Mouse (Mus musculus): ENCODE results near the gene Cyth3. TPM values are rescaled to one million over a fixed set of nuclear protein-coding genes. Genes with fewer than 3 reads are reported as not detected.

The Cyth3 gene
- polyA plus RNA-seq, 1 experiment from 2014 or later = 49.6 TPM

DNA sequence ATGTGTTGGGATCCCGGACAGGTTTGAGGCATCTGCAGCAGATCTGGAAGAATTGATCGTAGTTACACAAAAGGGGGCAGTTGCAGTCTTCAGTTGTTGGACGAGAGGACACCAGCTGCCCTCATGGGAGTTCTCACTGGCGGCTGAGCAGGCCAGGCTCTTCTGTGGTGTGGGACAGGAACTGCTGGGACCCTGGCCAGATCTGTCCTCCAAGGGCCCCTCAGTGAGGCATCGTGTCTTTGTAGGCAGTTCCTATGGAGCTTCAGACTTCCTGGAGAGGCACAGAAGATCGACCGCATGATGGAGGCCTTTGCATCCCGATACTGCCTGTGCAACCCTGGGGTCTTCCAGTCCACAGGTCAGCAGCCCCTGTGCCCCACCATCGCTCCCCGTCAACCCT lies 78.8 kb downstream of the Cyth3 start:
- Histone ChIP-seq H3K4me3 (ENCODE audit: low read depth, low read length) (no peak overlapping the region), H3K9me3 (ENCODE audit: control insufficient read depth, low read length) (no peaks in the 10 kb centered on the region), H3K9ac (ENCODE audit: low read length) (no peak overlapping the region), H3K27ac (replicated peaks; ENCODE audit: low read depth, low read length) (no peak overlapping the region), H3K36me3 (ENCODE audit: control insufficient read depth, insufficient read depth, low read length) (peaks cover 14% of the 10 kb centered on the region), H3K27me3 (ENCODE audit: control insufficient read depth, insufficient read depth, low read length) (no peaks in the 10 kb centered on the region), H3K4me1 (ENCODE audit: control insufficient read depth, insufficient read depth, low read length) (no peaks in the 10 kb centered on the region), H3K4me2 (ENCODE audit: low read depth, severe bottlenecking) (no peak overlapping the region)
- DNase-seq (ENCODE audit: low spot score) (no peak), ATAC-seq (ENCODE audit: insufficient number of reproducible peaks, low FRiP score, low TSS enrichment, low read depth) (no peak)
- WGBS = 90% methylated on average over 10 of the region's 10 CpGs

DNA sequence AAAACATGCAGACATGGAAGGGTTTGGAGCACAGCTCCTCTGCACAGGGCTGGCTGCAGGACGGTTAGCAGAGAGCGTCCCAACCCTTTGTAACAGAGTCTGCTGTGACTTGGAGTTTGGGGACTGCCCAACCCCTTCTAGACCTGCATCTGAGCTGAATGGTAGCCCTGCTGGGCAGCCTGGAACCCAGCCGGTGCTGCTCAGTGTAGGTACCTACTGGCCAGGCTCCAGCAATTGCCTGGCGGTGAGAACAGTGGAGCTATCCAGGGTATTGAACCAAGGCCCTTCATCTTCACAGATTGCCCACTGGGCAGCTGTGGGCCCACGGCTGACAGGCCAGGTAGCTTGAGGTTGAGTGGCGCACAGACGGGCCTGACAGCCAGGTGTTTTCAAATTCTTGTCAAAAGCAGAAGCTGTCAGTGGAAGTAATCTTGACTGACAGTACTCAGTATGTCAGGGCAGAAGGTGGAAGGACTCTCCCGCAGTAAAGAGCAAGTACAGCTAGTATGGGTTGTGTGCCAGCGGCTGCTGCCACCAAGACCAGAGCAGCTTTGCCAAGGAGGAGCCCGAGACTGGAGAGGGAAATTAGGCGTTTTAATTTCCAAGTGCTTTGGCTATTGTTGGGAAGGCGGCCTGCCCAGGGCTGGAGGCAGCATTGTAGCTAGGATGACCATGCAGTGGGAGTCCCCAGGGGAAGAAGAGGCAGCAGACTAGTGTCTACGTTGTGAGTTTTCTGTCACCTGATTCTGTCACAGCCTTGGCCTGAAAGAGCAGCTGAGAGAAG lies 82.8 kb downstream of the Cyth3 start:
- no peaks in the 10 kb centered on the region for H3K9me3 ChIP-seq (ENCODE audit: control insufficient read depth, low read length)
- H3K9ac ChIP-seq (ENCODE audit: low read length) = no peak overlapping the region
- peaks cover 16% of the 10 kb centered on the region for H3K36me3 ChIP-seq (ENCODE audit: control insufficient read depth, insufficient read depth, low read length)
- H3K4me3 ChIP-seq (ENCODE audit: low read depth, low read length) = no peak overlapping the region
- H3K27ac ChIP-seq (replicated peaks; ENCODE audit: low read depth, low read length) = no peak overlapping the region
- no peak for DNase-seq (ENCODE audit: low spot score)
- no peaks in the 10 kb centered on the region for H3K4me1 ChIP-seq (ENCODE audit: control insufficient read depth, insufficient read depth, low read length)
- 87% methylated on average over 13 of the region's 13 CpGs for WGBS
- no peak for ATAC-seq (ENCODE audit: insufficient number of reproducible peaks, low FRiP score, low TSS enrichment, low read depth)
- no peaks in the 10 kb centered on the region for H3K27me3 ChIP-seq (ENCODE audit: control insufficient read depth, insufficient read depth, low read length)
- no peak overlapping the region for H3K4me2 ChIP-seq (ENCODE audit: low read depth, severe bottlenecking)

DNA sequence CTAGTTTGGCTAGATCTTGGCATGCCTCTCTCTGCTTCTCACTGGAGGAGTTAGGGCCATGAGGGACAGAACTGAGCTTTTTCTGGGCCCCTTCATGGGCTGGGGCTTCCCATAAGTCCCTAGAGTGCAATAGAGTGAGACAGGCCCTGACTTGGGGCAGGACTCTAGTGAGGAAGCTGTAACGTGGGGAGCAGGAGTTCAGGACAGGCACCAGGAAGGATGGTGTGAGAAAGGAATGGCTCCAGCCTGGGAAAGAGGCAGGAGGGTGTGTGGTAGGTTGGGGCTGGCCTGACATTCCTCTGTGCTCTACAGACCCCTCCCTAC lies 83.4 kb downstream of the Cyth3 start:
- Histone ChIP-seq H3K4me1 (ENCODE audit: control insufficient read depth, insufficient read depth, low read length) (no peaks in the 10 kb centered on the region), H3K9me3 (ENCODE audit: control insufficient read depth, low read length) (no peaks in the 10 kb centered on the region), H3K4me2 (ENCODE audit: low read depth, severe bottlenecking) (no peak overlapping the region), H3K27me3 (ENCODE audit: control insufficient read depth, insufficient read depth, low read length) (no peaks in the 10 kb centered on the region), H3K27ac (replicated peaks; ENCODE audit: low read depth, low read length) (no peak overlapping the region), H3K4me3 (ENCODE audit: low read depth, low read length) (no peak overlapping the region), H3K9ac (ENCODE audit: low read length) (no peak overlapping the region), H3K36me3 (ENCODE audit: control insufficient read depth, insufficient read depth, low read length) (peaks cover 16% of the 10 kb centered on the region)
- WGBS = 75% methylated on average over 1 of the region's 1 CpGs
- ATAC-seq (ENCODE audit: insufficient number of reproducible peaks, low FRiP score, low TSS enrichment, low read depth) = no peak
- no peak for DNase-seq (ENCODE audit: low spot score)

DNA sequence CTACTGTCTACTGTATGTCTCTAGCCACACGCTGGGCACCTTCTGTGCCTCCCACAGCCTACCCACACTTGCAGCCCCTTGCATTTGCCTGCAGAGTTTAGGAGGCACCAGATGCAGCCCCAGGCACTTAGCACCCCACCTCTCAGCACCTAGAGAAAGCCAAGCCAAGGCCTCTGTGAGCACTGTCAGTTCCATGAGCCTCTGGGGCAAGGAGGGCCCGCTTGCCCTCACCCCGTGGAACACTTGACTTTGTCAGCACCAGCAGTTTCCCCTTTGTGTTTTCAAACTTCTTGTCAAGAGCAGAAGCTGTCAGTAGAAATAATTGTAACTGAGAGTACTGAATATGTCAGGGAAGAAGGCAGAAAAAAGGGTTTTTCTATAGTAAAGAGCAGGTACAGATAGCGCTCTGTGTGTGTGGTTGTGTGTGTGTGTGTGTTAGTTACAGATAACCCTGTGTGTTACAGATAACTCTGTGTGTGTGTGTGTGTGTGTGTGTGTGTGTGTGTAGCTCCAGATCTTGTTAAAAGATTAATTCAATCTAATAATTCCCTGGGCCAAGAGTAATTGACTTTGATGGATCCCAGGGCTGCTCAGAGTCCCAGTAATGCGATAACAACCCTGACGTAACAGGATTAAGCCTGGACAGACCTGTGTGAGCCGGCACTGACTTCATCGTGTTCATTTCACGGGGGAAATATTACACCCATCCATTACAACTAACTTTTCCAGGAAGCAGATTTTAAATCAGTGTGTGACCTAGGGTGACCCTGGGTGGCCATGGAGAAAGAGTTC lies 84.0 kb downstream of the Cyth3 start:
- Histone ChIP-seq H3K27ac (replicated peaks; ENCODE audit: low read depth, low read length) (no peak overlapping the region), H3K9me3 (ENCODE audit: control insufficient read depth, low read length) (no peaks in the 10 kb centered on the region), H3K4me2 (ENCODE audit: low read depth, severe bottlenecking) (no peak overlapping the region), H3K9ac (ENCODE audit: low read length) (no peak overlapping the region), H3K4me1 (ENCODE audit: control insufficient read depth, insufficient read depth, low read length) (no peaks in the 10 kb centered on the region), H3K27me3 (ENCODE audit: control insufficient read depth, insufficient read depth, low read length) (no peaks in the 10 kb centered on the region), H3K36me3 (ENCODE audit: control insufficient read depth, insufficient read depth, low read length) (peaks cover 16% of the 10 kb centered on the region), H3K4me3 (ENCODE audit: low read depth, low read length) (no peak overlapping the region)
- ATAC-seq (ENCODE audit: insufficient number of reproducible peaks, low FRiP score, low TSS enrichment, low read depth) (no peak), DNase-seq (ENCODE audit: low spot score) (no peak)
- WGBS = 76% methylated on average over 9 of the region's 9 CpGs

DNA sequence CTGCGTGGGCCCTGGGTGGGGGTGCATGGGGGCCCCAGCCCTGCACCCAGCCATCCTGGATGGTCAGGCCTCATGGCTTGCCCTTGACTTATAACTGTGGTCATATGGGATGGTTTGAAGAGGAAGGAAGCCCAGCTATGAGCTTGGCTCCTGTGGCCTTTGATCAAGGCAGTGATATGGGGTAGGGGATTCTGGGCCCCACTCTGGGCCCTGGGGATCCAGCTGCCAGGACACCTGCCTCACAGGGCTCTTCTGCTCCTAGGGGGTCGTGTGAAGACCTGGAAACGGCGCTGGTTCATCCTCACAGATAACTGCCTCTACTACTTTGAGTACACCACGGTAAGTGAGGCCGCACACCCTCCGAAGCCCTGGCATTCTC lies 84.6 kb downstream of the Cyth3 start:
- ATAC-seq (ENCODE audit: insufficient number of reproducible peaks, low FRiP score, low TSS enrichment, low read depth) (no peak), DNase-seq (ENCODE audit: low spot score) (no peak)
- no peak overlapping the region for H3K27ac ChIP-seq (replicated peaks; ENCODE audit: low read depth, low read length)
- no peak overlapping the region for H3K4me3 ChIP-seq (ENCODE audit: low read depth, low read length)
- peaks cover 19% of the 10 kb centered on the region for H3K36me3 ChIP-seq (ENCODE audit: control insufficient read depth, insufficient read depth, low read length)
- no peak overlapping the region for H3K9ac ChIP-seq (ENCODE audit: low read length)
- H3K27me3 ChIP-seq (ENCODE audit: control insufficient read depth, insufficient read depth, low read length) = no peaks in the 10 kb centered on the region
- H3K4me1 ChIP-seq (ENCODE audit: control insufficient read depth, insufficient read depth, low read length) = no peaks in the 10 kb centered on the region
- no peak overlapping the region for H3K4me2 ChIP-seq (ENCODE audit: low read depth, severe bottlenecking)
- no peaks in the 10 kb centered on the region for H3K9me3 ChIP-seq (ENCODE audit: control insufficient read depth, low read length)
- 88% methylated on average over 7 of the region's 7 CpGs for WGBS

DNA sequence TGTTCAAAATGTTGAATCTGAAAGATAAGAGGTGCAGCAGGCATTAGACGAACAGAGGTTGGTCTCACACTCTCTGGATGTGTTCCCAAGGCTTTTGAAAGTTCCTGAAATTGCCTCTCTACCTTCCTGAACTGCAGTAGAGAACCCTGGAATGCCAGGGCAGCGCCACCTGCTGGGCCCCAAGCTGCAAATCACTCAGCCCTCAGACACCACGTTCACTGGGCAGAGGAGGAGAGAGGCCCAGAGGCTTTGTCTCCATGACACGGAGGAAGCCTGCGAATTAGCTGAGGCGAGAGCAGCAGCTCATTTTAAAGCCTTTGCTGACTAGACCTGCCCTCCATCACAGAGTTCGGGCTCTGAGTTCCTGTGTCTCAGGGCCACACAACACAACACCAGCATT lies 89.1 kb downstream of the Cyth3 start:
- WGBS = 22% methylated on average over 7 of the region's 7 CpGs
- Histone ChIP-seq H3K9me3 (ENCODE audit: control insufficient read depth, low read length) (no peaks in the 10 kb centered on the region), H3K4me1 (ENCODE audit: control insufficient read depth, insufficient read depth, low read length) (no peaks in the 10 kb centered on the region), H3K27ac (replicated peaks; ENCODE audit: low read depth, low read length) (no peak overlapping the region), H3K36me3 (ENCODE audit: control insufficient read depth, insufficient read depth, low read length) (peaks cover 34% of the 10 kb centered on the region), H3K27me3 (ENCODE audit: control insufficient read depth, insufficient read depth, low read length) (no peaks in the 10 kb centered on the region), H3K9ac (ENCODE audit: low read length) (no peak overlapping the region), H3K4me2 (ENCODE audit: low read depth, severe bottlenecking) (no peak overlapping the region), H3K4me3 (ENCODE audit: low read depth, low read length) (no peak overlapping the region)
- DNase-seq (ENCODE audit: low spot score) = peak; percentile 80
- ATAC-seq (ENCODE audit: insufficient number of reproducible peaks, low FRiP score, low TSS enrichment, low read depth) = peak; percentile 56; the same call in 1 of the 2 replicates

DNA sequence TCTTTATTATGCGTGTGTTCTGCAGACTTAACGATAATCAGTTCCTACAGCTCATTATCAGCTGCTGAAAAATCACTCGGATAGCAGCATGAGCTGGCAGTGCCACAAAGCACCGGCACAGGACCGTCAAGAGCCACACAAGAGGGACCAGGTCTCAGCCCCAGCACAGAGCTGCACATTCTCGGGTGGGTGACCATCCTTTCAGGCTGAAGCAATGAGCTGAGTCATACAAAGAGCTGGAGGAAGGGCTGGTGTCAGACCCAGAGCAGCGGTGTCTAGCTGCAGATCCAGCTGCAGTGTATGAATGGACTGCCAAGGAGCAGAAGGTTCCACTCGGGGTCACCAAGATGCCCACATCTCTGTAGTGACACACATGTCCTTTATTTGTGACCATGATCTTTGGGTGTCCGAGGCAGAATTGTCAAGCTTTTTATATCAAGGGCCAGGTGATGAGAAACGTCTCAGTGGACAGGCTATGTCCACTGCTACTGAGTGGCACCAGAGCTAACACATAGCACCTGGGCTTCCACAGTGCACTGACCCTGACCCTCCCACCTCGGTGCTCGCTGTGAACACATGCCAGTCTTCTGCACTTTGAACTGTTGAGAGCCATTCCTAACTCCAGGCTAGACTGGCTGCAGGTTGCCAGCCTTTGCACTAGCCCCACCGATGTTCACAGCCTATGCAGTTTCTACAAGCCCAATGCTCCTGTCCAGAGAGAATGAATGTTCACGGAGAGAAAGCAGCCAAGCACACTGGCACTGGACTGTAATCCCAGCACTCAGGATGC lies 90.0 kb downstream of the Cyth3 start:
- WGBS = 86% methylated on average over 14 of the region's 14 CpGs
- H3K9me3 ChIP-seq (ENCODE audit: control insufficient read depth, low read length) = no peaks in the 10 kb centered on the region
- H3K36me3 ChIP-seq (ENCODE audit: control insufficient read depth, insufficient read depth, low read length) = peaks cover 36% of the 10 kb centered on the region
- H3K27me3 ChIP-seq (ENCODE audit: control insufficient read depth, insufficient read depth, low read length) = no peaks in the 10 kb centered on the region
- H3K27ac ChIP-seq (replicated peaks; ENCODE audit: low read depth, low read length) = no peak overlapping the region
- no peak overlapping the region for H3K9ac ChIP-seq (ENCODE audit: low read length)
- no peak overlapping the region for H3K4me2 ChIP-seq (ENCODE audit: low read depth, severe bottlenecking)
- ATAC-seq (ENCODE audit: insufficient number of reproducible peaks, low FRiP score, low TSS enrichment, low read depth) = no peak
- no peak for DNase-seq (ENCODE audit: low spot score)
- H3K4me1 ChIP-seq (ENCODE audit: control insufficient read depth, insufficient read depth, low read length) = no peaks in the 10 kb centered on the region
- H3K4me3 ChIP-seq (ENCODE audit: low read depth, low read length) = no peak overlapping the region

DNA sequence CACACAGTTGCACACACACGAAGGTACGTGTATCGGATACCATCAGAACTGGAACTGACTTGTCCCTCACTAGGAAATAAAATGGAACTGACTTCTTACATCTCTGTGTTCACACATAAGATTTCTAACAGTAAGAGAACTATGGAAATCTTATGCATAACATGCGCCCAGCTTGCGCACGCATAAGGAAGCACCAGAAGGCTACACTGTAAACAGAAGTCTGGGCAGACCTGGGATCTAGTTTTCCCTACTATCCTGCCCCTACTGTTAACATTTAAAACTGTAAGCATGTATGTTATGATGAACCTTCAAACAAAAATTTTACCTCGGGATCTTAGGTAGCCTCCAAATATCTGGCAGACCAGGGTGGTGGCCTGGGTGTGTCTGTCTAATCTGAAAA lies 99.7 kb downstream of the Cyth3 start:
- H3K9ac ChIP-seq (ENCODE audit: low read length) = no peak overlapping the region
- no peak for ATAC-seq (ENCODE audit: insufficient number of reproducible peaks, low FRiP score, low TSS enrichment, low read depth)
- no peak overlapping the region for H3K4me2 ChIP-seq (ENCODE audit: low read depth, severe bottlenecking)
- DNase-seq (ENCODE audit: low spot score) = no peak
- no peaks in the 10 kb centered on the region for H3K27me3 ChIP-seq (ENCODE audit: control insufficient read depth, insufficient read depth, low read length)
- H3K4me3 ChIP-seq (ENCODE audit: low read depth, low read length) = no peak overlapping the region
- H3K27ac ChIP-seq (replicated peaks; ENCODE audit: low read depth, low read length) = no peak overlapping the region
- WGBS = 96% methylated on average over 7 of the region's 7 CpGs
- H3K36me3 ChIP-seq (ENCODE audit: control insufficient read depth, insufficient read depth, low read length) = peaks cover 28% of the 10 kb centered on the region
- H3K9me3 ChIP-seq (ENCODE audit: control insufficient read depth, low read length) = no peaks in the 10 kb centered on the region
- H3K4me1 ChIP-seq (ENCODE audit: control insufficient read depth, insufficient read depth, low read length) = no peaks in the 10 kb centered on the region

Measured in limb, embryonic 11.5 days (tissue).